Mouse (Mus musculus) brown adipose tissue, adult 24 weeks (tissue): ENCODE measurements around the gene Nkx2-3. TPM values are rescaled to one million over a fixed set of nuclear protein-coding genes. Genes with fewer than 3 reads are reported as not detected.
A peak's percentile ranks its signal among the peaks of the same experiment; 100 is the strongest.

Experiments
- H3K27ac ChIP-seq: fragments of 200-500 bp; replicated peaks from 2 replicates; pipeline ENCODE4 v1.5.1; 2012; ENCODE audit warnings: low read depth, mild to moderate bottlenecking, low read length
- H3K4me1 ChIP-seq: fragments of 200-500 bp; 2 replicates; pipeline ENCODE4 v1.6.1; 2012; ENCODE audit warnings: low read length, mixed read lengths; ENCODE audit not compliant: control insufficient read depth, insufficient read depth, insufficient read length
- H3K4me3 ChIP-seq: fragments of 200-500 bp; 2 replicates; pipeline ENCODE4 v1.5.1; 2012; ENCODE audit warnings: low read depth, mild to moderate bottlenecking, low read length, moderate library complexity; ENCODE audit not compliant: insufficient read depth
- polyA plus RNA-seq: library from polyadenylated mRNA; stranded (reverse); fragments of >200 nt; gene quantifications from 2 replicates; pipeline ENCODE4 v1.2.4, GENCODE M21; 2012; ENCODE audit not compliant: missing spikeins, insufficient read depth, insufficient read length

Gene Nkx2-3
- polyA plus RNA-seq, 1 experiment = not detected

DNA sequence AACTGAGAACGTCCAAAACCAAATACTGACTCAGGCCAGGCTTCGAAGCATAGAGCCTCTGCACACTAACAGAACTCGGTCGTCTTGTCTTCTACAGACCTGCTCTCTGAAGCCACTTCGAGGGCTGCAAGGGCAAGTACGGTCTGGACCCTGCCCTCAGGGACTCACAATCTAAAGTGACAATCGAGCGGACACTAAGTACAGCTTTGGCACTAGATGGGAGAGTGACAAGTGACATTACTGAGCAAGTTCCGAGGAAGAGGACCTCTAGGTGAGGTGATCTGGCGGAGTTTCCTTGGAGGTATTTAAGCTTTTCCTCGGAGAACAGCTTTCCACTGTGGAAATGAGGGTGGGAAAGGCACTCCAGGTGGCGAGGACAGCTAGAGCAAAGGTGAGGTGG lies 564 bp upstream of the Nkx2-3 start:
- Histone ChIP-seq H3K4me1 (0 out of 2 replicates have a peak, but pooled peaks cover 4% of the 10 kb centered on the region), H3K4me3 (no peak overlapping the region), H3K27ac (no peak overlapping the region)

DNA sequence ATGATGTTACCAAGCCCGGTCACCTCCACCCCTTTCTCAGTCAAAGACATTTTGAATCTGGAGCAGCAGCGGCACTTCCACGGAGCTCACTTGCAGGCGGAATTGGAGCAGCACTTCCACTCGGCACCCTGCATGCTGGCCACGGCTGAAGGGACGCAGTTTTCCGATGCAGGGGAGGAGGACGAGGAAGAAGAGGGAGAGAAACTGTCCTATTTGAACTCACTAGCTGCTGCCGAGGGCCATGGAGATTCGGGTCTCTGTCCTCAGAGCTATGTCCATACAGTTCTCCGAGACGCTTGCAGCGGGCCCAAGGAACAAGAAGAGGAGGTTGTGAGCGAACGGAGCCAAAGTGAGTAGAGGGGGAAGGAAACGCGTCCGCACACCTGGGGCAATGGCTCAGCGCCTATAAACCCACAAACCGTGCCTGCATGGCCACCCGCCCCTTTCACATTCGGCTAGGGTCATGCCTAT lies 411 bp downstream of the Nkx2-3 start:
- Histone ChIP-seq H3K27ac (no peak overlapping the region), H3K4me3 (no peak overlapping the region), H3K4me1 (0 out of 2 replicates have a peak, but pooled peaks cover 4% of the 10 kb centered on the region)

DNA sequence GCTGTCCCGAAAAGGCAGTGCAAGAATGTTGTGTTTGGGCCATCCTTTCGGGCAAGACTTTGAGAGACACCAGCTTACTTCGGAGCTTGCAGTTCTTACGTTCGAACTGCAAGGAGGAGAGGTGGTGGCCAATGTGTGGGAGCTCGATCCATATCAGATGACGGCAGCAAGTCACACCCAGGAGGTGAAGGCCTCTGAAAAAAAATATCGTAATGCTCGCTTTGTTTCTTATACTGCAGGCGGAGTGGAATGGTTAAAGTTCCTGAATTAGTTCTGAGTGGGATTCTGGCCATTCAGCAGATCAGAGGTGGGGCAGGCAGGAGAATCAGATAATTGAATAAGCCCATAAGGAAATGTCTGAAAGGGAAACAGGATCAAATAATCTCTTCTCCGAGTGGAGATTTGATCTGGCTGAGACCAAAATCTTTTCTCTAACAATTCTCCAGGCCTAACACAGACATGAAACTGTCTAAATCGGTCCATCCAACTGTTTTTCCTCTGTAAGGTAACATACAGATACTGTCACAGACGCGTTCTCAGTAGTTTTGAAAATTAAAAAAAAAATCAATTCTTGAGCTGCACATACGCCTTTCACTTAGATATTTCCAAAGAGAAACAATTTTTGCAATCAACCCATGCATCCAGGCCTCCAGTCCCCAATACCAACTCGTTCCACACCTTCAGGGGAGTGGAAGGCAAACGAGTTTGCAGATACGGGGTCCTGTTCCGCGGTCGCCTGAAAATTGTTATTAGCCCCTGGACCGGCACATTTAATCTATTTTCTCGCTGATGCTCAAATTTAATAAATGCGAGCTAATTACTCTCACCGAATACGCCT lies 1.4 kb downstream of the Nkx2-3 start:
- H3K27ac ChIP-seq = no peak overlapping the region
- H3K4me1 ChIP-seq = 0 out of 2 replicates have a peak, but pooled peaks cover 4% of the 10 kb centered on the region
- H3K4me3 ChIP-seq = no peak overlapping the region; the same call in 1 of the 2 replicates

DNA sequence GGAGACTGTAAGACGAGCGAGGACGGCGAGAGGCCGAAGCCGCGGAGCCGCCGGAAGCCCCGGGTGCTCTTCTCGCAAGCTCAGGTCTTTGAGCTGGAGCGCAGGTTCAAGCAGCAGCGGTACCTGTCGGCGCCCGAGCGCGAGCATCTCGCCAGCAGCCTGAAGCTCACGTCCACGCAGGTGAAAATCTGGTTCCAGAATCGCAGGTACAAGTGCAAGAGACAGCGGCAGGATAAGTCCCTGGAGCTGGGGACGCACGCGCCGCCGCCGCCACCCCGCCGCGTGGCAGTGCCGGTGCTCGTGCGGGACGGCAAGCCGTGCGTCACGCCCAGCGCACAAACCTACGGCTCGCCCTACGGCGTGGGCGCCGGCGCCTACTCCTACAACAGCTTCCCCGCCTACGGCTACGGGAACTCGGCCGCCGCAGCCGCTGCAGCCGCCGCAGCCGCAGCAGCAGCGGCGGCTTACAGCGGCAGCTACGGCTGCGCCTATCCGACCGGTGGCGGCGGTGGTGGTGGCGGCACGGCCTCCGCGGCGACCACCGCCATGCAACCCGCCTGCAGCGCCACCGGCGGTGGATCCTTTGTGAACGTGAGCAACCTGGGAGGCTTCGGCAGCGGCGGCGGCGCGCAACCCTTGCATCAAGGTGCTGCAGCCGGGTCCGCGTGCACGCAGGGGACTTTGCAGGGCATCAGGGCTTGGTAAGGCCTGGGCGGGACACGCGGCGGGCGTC lies 2.4 kb downstream of the Nkx2-3 start:
- Histone ChIP-seq H3K27ac (no peak overlapping the region), H3K4me3 (peak overlapping the region; percentile 23), H3K4me1 (0 out of 2 replicates have a peak, but pooled peaks cover 4% of the 10 kb centered on the region)

DNA sequence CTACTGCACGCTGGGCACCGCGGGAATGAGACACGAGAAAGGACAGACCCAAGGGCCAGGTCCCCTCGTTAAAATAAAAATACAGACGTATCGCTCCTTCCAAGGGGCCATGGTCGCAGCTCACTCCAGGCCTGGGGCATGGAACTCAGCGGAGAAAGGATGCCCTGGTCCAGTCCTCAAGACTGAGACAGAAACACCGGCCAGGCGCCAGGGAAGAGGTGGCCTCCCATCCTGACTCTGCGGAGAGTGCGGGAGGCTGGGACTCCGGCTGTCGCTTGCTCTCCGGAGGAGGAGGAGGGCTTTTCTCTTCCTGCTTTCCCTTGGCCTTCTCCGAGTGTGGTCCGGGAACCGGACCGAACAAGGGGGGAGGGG lies 2.9 kb downstream of the Nkx2-3 start:
- 0 out of 2 replicates have a peak, but pooled peaks cover 4% of the 10 kb centered on the region for H3K4me1 ChIP-seq
- H3K4me3 ChIP-seq = peak overlapping the region; percentile 23
- no peak overlapping the region for H3K27ac ChIP-seq

DNA sequence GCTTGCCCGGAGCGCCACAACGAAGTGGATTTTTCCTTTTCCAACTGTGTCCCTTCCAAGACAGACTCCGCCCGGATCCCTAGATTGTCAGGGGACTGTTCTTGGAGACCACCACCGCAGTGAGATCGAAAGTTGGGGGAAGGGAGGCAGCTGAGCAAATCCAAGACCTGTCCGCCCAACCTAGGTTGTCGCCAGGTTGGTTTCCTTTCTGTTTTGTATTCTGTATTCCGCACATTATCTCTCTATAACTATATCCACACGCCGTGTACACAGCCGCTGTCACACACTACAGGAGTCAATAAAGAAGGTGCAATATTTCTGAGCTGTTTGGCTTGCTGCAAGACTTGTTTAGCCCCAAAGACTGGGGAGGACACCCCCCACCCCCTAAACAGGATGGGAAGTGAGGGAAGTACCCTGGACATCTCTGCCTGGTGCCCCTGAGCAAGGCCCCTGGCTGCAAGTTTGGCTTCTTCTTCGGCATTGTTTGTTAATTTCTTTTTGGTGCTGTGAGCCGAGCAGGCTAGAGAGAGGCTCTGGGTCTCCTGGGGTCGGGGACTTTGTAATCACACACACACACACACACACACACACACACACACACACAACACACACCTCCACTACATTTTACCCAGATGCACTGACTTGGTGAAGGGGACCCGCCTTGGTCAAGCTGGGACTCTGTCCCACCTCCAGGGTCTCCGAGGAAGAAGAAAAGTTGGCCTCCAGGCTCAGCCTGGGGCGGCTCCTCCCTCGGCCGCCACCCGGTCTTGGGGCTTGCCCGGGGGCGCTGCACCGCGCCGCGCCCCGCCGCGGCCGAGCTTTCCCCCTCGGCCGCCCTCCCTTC lies 3.7 kb downstream of the Nkx2-3 start:
- no peak overlapping the region for H3K27ac ChIP-seq
- peak overlapping the region; percentile 5 for H3K4me3 ChIP-seq
- 0 out of 2 replicates have a peak, but pooled peaks cover 4% of the 10 kb centered on the region for H3K4me1 ChIP-seq

DNA sequence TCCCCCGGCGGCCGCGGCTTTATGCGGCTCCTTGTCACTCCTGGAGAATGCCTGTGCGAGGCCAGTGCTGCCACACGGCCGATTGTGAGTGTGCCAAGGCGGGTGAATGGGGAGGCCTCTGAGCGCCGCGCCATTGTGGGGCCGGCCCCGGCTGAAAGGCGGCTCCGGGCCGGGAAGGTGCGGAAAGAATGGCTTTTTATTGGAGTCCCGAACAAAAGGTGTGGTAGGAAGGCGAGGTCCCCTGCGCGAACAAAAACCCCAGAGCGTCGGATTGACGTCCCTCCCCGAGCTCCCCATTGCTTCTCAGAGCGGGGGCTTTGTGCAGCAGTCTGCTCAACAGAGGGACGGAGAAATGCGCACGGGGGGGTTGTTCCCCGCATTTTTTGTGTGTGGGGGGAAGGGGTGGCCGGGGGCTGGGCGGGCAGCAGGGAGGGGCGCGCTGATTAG lies 4.3 kb downstream of the Nkx2-3 start:
- no peak overlapping the region for H3K27ac ChIP-seq
- no peak overlapping the region; the same call in 1 of the 2 replicates for H3K4me3 ChIP-seq
- H3K4me1 ChIP-seq = 0 out of 2 replicates have a peak, but pooled peaks cover 4% of the 10 kb centered on the region

DNA sequence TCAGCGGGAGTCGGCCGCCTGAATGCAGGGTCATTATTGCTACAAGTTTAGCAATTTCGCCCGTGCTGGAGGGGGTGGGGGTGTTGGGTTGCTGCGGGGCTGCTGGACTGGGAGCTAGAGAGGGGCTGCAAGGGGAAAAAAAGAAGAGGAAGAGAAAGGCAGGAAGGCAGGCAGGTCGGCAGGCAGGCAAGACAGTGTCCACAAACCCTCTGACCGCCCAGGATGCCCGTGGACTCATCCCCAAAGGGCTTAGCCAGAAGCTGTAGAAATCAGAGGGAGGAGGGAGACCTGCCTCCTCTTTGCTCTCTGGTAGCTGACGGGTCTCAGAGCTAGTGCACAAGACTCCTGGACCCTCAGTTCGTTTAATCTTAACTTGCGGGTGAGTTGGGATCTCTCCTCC lies 4.8 kb downstream of the Nkx2-3 start:
- Histone ChIP-seq H3K4me3 (no peak overlapping the region), H3K27ac (no peak overlapping the region), H3K4me1 (0 out of 2 replicates have a peak, but pooled peaks cover 4% of the 10 kb centered on the region)

DNA sequence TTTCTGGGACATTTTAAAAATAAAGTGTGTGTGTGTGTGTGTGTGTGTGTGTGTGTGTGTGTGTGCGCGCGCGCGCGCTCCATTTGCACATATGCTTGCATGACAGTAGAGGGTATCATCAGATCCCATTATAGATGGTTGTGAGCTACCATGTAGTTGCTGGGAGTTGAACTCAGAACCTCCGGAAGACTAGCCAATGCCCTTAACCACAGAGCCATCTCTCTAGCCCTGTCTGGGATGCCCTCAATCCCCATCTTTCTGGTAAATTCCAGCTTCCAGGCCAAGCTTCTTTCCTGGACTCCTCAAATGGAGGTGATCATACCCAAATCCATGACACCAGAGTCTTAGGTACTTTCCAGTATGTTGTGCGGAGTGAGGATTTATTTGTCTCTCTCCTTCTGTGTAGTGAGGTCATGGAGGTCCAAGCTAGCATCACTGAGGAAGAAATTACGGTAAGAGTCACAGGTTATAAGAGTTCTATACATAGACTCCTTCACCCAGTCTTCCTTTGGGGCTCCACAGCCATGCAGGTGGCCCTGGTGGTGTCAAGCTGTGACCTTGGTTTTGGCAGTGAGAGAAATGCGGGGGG lies 5.7 kb downstream of the Nkx2-3 start:
- 0 out of 2 replicates have a peak, but pooled peaks cover 4% of the 10 kb centered on the region for H3K4me1 ChIP-seq
- no peak overlapping the region for H3K4me3 ChIP-seq
- no peak overlapping the region for H3K27ac ChIP-seq

DNA sequence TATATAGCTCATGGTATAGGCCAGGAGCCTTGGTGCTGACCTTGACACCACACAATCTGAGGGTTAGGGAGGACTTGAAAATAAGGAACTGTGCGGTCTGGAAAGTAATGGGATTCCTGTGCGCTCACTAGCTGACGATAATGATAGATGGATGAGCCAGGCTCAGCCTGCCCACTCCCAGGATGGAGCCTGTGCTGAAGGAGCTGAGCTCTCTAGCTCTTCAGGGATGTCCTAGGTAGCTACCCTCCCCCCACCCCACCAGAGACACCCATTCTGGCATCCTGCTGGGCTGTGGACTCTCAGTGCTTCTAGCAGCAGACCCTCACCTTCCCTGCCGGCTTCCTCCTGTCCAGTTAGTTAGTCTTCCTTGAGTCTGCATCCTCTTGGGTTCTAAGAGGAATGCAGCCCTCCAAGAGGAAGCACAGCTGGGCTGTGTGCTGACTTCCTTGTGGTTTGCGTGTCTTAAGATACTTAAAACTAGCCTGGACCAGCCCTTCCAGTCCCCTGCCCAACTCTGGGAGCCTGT lies 6.4 kb downstream of the Nkx2-3 start:
- no peak overlapping the region for H3K27ac ChIP-seq
- H3K4me3 ChIP-seq = no peak overlapping the region
- 0 out of 2 replicates have a peak, but pooled peaks cover 4% of the 10 kb centered on the region for H3K4me1 ChIP-seq

DNA sequence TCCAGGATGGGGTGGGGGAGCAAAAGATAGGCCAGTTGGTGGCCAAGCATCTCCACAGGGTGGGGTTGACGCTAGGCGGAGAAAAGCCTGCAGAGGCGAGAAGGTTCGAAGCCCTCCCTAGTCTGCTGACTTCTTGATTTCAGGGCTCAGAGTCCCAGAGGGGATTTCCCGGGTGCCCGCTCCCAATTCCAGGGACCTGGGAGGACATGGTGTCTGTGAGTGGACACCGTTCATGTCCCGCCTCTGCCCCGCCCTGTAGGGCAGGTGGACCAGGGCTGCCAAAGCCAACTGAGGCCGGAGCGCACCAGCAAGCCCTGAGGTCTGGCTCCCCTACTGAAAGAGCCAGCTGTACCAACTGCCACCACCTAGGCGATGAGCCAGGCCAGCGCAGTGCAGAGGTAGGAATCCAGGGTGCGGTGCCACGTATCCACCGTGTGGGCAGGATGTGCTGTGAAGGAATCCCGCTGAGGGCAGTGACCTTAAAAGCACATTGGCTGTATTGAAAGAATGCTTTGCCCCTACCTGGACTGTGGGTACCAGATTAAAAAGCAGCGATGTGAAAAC lies 7.9 kb downstream of the Nkx2-3 start:
- H3K27ac ChIP-seq = no peak overlapping the region
- no peak overlapping the region for H3K4me3 ChIP-seq
- H3K4me1 ChIP-seq = 0 out of 2 replicates have a peak, but pooled peaks cover 1% of the 10 kb centered on the region

DNA sequence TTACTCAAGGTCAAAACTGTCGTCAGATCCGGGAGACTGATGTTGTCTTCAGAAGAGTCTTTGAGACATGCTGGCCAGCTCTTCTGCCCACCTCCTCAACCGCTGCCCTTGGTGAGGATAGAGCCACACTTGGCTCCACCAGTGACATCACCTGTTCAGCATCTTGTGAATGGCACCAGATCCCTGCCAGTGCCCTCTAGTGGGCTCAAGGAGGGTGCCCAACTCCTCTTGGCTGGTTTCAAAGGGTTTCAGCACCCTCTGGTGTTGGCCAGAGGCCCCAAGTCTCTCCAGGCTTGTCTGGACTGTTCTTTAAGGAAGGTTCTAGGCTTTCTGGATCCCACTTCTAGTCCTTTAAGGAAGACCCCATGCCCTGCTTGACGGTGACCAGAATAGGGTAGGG lies 11.8 kb downstream of the Nkx2-3 start:
- H3K4me3 ChIP-seq = no peak overlapping the region

DNA sequence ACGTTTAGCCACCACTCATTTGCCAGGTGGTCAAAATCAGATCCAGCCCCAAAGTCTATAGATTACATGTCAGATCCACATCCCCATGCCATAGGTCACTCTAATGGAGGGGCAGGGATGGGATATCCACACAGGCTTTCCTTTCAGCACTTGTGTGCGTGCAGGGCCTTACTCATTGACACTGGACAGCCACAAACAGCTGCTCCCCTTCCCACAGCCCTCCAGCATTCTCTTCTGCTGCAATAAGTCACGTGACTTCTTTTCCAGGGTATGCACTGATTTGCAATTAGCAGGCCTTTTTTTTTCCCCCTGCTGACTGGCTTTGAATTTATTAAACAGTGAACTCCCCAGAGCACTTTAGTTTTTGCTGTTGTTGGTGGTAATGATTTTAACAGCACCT lies 14.0 kb downstream of the Nkx2-3 start:
- Histone ChIP-seq H3K4me3 (no peak overlapping the region), H3K27ac (no peak overlapping the region), H3K4me1 (no peaks in the 10 kb centered on the region)

More for the DNA sequence above, 11.8 kb downstream of the Nkx2-3 start:
- H3K27ac ChIP-seq = no peak overlapping the region
- no peaks in the 10 kb centered on the region for H3K4me1 ChIP-seq

DNA sequence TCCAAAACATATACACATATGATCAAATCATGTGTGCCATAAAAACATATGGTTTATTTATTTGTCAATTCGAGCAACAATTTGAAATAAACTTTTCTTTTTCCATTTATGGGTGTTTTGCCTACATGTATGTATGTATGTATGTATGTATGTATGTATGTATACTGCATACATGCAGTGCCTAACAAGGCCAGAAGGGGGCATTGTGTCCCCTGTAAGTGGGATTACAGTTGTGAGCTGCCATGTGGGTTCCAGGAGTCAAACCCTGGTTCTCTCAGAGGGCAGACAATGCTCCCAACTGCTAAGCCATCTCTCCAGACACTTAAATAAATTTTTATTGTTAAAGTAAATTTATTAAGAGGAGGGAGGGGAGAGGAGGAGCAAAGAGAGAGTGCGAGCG lies 15.2 kb downstream of the Nkx2-3 start:
- Histone ChIP-seq H3K4me1 (no peaks in the 10 kb centered on the region), H3K4me3 (no peak overlapping the region), H3K27ac (no peak overlapping the region)
